Mouse (Mus musculus): ENCODE data around the gene 2310022A10Rik.

Gene 2310022A10Rik

DNA sequence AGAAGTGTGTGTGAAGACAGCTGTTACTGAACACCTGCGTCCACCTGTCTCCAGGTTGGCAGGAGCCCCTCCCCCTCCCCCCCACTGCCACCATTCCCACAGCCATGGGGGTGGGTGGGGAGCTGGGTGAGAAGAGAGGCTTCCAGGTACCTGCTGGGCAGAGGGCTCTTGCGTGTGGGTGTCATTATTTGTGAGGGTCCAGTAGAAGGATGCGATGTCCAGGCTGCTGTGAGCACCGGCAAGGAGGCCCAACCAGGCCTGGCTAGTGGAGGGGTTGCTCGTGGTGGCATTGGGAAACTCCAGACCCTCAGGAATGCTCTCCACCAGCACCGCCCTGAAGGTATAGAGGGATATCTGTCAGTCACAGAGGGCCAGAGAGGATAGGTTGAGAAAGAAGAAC lies 12.1 kb upstream of the 2310022A10Rik start:
- no peak for DNase-seq (ENCODE audit: low spot score in 2 of 2)

DNA sequence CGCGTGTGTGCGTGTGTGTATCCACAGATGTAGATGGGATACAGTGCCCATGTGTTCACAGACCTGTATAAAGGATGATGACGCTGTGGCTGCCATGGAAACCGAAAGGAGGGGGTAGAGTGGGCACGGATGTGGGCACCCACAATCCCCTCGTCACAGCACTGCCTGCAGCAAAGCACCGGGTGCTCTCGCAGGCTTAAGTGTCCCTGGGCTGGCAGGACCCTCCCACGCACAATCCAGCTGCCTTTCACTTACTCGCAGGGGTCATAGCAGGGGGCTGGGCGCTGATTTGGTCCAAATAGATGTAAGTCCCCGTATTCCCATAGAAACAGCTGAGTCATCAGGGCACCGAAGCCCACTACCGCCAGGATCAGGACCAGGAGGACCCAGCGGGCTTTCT lies 11.6 kb upstream of the 2310022A10Rik start:
- DNase-seq (ENCODE audit: low spot score in 2 of 2) = peak; percentile 76 to 88

DNA sequence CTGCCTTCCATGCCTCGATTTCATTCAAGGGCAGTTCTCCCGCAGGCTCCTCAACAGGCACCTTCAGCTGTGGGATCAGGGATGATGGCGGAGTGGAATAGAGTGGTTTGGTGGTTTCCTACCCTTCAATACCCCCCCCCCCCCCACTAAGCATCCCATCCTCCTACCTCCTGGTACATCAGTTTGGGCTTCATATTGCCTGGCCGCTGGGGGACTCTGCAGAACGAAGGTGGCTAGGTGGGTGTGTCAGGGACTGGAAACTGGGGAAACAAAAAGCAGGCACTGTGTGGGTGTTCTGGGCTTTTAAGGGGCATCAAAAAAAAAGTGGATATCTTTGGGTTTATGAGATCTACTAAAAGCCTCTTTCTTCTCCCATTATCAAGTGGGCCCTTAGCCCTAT lies 11.1 kb upstream of the 2310022A10Rik start:
- DNase-seq (ENCODE audit: low spot score in 2 of 2) = no peak

DNA sequence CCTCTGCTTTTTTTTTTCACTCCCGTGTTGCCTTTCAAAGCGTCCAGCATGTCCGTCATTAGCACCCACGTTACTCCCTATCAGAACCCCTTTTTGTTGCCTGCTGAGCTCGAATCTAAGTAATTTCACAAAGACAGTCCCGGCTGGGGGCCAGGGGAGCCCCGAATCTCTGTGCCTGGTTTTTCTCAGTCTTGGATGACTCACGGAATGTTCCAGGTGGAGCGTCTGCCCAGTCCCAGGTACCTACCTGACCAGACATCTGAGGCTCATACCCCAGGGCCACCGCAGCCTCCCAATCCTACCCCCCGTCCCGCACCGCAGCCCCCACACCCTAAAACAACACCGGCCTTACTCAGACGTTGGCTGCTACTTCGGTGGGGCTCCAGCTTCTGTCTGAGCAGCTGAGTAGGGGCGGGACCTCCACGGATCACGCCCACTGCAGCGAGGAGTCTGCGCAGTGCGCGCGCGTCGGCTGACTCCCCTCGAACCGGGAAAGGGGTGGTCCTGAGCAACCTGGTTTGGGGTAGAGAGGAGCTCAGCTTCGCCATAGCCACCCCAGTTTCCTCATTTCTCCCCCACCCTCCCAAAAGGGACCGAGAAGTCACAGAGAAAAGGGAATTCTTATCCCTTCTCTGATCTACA lies 10.5 kb upstream of the 2310022A10Rik start:
- DNase-seq (ENCODE audit: low spot score in 2 of 2) = peak; percentile 88 to 89

DNA sequence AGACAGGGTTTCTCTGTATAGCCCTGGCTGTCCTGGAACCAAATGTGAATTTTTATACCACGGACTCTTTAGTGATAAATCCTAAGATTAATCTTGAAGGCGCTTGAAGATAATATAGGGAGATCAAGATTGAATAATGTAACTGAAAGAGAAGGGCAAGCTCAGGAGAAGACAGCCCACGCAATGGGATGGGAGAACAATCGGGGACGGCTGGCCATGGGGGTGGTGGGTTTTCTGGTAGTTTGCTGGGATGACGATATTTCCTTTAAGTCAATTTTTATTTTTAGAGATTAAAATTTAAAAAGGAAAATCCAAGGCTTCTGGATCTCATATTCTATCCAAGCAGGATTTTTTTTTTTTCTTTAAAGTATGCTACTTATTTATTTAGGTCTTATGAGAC lies 10.0 kb upstream of the 2310022A10Rik start:
- DNase-seq (ENCODE audit: low spot score in 2 of 2) = no peak

DNA sequence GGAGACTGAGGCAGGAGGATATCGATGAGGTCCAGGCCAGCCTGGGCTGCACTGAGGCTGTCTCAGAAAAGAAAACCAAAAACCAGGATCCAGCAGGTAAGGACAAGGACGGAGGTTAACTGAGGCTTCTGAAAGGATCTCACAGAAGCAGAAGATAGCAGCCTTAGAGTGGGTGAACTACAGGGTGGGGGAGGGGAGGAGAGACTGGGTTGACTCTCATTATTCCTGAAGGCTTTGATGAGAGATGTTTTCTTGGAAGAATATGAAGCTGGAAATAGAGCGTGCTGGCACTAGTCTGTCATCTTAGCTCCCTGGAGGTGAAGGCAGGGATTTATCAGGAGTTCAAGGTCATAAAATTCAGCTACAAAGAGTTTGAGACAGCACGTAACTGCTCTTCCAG lies 9.2 kb upstream of the 2310022A10Rik start:
- no peak for DNase-seq (ENCODE audit: low spot score in 2 of 2)

DNA sequence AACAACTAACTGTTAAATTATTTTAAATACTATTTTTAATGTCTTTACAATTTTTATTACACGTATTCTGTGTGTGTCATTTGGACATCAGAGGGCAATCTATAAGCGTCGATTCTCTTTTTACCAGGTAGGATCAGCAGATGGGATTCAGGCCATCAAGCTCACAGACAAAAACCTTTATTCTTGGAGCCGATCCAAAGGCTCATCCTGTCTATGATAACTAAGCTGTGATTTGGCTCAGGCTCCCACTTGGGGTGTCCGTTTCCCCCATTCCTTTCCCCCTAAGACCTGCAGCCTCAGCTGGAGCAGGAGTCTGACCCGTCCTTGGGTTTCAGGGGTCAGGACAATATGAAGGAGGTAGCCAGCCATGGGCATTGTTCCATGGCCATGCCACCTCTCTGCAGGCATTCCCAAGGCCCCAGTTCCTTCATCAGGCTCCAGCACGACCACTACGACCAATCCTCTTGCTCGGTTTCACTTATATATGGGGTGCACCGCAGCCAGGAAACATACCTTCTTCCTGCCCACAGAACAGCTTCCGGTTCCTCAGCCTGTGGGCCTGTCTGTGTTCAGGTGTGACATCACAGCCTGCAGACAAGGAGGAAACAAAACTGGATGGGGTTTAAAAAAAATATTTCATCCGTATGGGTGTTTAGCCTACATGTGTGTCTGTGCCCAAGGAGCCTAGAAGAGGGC lies 8.2 kb upstream of the 2310022A10Rik start:
- DNase-seq (ENCODE audit: low spot score in 2 of 2) = no peak

DNA sequence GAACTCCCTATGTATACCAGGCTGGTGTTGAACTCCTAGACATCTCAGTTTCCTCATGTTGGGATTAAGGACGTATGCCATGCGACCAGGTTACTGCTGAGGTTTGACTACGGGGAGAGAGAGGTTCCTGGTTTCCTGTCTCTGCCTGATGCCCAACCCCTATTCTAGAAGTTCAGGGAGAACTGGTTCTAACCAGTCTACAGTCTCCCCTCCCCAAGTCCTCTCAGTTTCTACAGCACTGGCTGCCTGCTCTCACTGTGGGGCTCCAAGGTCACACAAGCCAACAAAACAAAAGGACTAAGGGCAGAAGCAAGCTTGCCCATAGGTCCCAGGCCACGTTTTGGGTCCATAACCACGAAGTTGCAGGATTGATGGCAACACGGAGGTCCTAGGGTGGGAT lies 3.4 kb upstream of the 2310022A10Rik start:
- DNase-seq (ENCODE audit: low spot score in 2 of 2) = no peak

DNA sequence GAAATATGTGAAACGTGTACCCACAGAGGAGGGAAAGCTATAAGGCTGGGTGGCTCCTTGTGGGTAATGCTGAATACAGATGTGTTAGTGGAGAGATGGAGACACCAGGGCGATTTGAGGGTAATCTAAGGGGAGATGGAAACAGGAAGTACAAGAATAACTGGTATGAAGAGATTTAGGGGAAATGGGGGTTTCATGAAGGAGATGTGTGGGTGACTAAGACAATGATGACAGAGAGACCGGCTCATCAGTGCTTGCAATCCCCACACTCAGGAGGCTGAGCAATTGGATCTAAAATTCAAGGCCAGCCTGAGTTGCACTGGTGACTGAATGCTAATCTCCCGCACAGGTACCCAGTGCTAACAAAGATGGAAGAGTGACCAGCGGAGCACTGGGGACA lies 963 bp upstream of the 2310022A10Rik start:
- no peak for DNase-seq (ENCODE audit: low spot score in 2 of 2)

DNA sequence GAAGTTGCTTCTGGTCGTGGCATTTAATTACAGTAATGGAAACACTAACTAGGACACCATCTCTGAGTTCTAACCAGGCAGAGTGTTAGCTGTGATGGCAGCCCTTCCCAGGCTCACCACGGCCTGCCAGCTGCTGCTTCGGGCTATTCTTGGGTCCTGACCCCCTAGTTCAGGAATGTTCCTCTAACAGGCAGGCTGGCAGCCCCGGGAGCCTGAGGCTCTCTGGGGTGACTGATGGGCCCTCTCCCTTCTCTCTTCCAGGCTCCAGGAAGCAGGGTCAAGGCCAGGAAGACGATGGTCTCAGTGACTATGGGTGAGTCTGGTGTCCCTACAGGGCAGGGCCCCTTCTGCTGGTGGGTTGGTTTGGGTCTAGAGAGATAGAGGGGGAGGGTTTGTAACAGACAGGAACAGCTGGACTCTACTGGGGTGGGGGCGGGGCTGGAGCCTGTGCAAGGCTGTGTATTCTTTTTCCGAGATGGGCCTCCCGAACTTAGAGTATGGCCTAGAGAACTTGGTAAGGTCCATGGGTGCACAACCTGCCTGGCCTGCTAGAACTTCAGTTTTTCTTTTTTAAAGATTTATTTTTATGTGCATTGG lies 7.4 kb downstream of the 2310022A10Rik start:
- no peak for DNase-seq (ENCODE audit: low spot score in 2 of 2)

DNA sequence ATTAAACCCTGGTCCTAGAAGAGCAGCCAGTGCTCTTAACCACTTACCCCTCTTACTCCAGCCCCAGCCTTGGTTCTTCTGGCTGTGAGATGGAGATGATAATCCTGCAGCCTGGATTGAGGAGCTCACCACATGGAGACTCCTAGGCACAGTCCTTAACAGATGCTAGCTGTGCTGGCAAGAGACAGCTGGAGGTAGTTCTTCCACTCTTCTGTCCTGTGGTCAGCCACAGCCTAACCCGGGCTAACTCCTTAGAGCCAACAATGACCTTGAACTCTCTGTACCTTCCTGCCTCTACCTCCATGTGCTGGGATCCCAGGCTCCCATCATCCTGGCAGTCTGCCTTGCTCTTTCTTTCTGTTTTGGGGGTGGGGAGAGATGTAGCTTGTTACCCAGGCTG lies 7.9 kb downstream of the 2310022A10Rik start:
- DNase-seq (ENCODE audit: low spot score in 2 of 2) = no peak

DNA sequence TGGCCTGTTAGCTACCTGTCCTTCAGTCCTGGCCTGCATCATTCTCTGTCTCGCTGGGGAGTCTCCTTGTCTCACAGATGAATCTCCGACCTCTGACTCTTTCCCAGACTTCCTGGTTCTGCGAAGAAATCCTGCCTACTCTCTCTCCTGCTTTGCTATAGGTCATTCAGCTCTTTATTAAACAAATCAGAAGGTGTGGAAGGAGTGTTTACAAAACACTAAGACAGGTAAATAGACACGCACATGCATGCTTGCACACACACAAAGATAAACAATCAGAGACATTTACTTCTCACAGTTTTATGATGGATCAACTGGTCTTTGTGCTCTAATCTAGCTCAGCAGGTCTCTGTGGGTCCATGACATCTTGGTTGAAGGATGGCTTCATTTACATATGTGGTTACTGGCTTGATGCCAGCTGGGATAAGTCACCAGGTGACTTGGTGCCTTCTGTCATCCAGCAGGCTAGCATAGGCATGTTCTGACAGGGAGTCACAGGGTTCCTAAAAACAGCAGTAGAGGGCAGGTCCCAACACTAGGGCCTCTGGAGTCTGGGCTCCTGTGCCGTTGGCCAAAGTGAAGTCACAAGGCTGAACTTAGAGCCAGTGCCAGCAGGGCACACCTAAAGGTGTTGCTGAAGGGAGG lies 16.7 kb downstream of the 2310022A10Rik start:
- DNase-seq (ENCODE audit: low spot score in 2 of 2) = no peak

DNA sequence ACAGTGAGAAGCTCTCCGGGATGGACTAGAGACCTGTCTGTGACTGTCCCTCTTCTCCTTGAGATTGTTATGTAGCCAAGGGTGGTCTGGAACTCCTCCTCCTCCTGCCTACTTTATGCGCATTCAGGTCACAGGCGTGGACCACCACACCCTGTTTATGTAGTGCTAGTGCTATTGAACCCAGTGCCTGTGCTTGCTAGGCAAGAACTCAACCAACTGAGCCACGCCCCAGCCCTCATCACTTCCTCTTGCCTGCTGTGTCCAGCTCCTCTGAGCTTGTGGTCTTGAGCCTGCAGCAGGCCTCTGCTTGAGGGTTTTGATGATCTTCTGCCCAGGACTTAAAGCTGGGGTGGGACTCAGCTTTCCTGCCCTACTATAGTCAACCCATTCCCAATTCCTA lies 19.1 kb downstream of the 2310022A10Rik start:
- no peak for DNase-seq (ENCODE audit: low spot score in 2 of 2)

DNA sequence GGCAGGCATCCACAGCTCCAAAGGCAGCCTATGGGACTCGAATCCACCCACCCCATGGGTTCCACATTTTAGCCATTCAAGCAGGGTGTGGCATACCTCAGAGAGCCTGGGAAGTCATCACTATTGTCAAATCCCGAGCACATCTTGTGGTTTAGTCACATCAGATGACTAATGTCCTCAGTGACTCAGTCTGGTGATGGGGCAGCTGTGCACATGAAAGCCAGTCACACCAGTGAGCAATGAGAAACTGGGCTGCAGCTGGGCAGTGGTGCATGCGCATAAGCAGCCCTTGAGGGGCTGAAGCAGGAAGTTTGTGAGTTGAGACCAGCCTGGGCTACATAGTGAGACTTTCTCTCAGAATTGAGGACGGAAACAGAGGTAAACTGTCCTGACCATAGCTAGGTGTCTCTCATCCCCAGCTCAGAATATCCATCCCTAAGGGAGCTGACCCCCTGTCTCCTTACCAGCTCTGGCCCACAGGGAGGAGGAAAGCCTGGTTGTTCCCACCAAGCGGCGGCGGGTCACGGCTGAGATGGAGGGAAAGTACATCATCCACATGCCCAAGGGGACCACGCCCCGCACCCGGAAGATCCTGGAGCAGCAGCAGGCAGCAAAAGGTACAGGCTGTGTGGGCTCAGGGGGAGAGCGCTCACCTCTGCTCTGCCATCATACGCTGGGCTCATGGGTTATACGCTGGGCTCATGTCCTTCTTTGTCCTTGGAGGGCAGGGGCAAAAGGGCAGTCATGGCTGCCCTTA lies 21.3 kb downstream of the 2310022A10Rik start:
- DNase-seq (ENCODE audit: low spot score in 2 of 2) = no peak

DNA sequence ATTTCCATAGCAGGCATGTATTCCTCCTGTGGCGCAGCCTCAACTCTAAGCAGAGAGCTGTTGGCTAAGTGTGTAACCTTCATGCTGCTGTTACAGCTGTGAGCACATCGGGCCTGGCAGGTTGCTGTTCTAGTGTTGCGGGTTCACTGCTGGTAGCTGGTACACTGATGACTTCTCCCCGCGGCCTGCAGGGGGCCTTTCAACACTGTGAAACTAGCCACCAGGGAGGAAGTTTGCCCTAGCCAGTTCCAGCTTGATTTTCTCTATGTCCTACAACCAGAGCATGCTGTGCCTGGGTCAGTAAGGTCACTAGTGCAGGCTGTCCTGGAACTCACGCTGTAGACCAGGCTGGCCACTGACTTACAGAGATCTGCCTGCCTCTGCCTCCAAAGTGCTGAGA lies 23.9 kb downstream of the 2310022A10Rik start:
- DNase-seq (ENCODE audit: low spot score in 2 of 2) = no peak

DNA sequence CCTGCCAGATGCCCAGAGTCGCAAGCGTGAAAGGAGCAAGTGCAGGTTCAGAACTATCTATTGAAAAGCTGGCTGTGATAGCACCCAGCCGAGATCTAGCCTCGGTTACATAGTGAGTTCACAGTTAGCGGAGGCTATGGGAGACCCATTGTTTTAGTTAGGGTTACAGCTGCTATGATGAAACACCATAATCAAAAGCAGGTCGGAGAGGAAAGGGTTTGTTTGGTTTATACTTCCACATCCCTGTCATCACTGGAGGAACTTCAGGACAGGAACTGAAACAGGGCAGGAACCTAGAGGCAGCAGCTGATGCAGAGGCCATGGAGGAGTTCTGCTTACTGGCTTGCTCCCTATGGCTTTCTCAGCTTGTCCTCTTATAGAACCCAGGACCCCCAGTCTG lies 24.6 kb downstream of the 2310022A10Rik start:
- no peak for DNase-seq (ENCODE audit: low spot score in 2 of 2)

DNA sequence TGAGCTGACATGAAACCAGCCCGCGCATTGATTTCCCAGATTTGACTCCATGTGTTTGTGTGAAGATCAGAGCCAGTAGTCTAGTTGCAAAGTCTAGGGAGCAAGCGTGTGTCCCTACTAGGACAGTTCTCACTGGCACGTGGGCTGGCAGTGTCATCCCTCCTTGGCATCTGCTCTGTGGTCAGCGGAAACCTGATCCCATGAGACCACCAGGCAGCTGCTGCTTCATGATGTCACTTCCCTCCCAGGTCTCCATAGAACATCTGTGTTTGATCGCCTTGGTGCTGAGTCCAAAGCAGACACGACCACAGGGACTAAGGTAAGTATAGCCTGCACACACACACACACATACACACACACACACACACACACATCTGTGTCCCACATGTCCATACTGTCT lies 25.4 kb downstream of the 2310022A10Rik start:
- DNase-seq (ENCODE audit: low spot score in 2 of 2) = no peak

DNA sequence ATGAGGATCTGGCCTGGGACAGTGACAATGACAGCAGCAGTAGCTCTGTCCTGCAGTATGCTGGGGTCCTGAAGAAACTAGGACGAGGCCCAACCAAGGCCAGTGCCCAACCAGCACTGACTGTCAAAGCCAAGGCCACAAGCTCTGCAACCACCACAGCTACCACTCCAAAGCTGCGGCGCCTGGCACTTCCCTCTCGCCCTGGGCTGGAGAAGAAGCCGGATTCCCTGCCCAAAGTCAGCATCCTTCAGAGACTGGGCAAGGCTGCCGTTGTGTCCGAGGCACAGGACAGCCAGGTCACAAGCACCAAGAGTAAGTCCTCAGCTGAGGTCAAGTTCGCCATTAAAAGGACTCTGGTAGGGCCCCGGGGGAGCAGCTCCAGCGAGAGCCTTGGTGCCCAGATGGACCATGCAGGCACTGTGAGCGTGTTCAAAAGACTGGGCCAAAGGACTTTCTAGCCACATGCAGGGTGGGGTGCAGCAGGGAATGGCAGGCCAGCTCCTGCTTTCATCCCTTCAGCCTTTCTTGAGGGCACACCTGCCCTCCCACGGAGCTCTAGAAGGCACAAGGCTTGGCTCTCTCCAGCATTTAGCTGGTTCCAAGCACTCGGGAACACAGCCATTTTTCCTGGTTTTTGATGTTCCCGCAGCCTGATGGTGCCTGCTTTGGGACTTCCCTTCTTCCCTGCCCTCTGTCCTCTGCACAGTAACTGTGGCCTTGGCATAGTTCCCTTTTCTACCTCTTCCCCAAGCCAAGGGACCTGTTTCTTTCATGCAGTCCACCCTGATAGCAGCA lies 27.5 kb downstream of the 2310022A10Rik start:
- no peak for DNase-seq (ENCODE audit: low spot score in 2 of 2)

DNA sequence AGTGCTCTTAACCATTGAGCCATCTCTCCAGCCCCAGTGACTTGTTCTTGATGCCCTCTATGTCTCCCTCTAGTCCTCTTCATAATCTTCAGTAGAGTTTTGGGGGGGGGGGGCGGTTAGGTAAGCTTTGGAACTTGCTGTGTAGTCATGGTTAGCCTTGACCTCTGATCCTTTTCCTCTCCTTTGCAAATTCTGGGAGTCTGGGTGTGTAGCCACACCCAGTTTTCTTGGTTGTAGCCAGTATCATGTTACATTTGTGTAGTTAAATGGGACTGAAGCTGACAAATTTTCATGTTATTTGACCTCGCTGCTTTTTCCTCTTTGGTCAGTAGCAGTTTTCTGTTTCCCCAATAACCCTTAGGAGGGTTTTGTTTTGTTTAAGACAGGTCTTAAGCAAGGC lies 33.8 kb downstream of the 2310022A10Rik start:
- no peak for DNase-seq (ENCODE audit: low spot score in 2 of 2)

DNA sequence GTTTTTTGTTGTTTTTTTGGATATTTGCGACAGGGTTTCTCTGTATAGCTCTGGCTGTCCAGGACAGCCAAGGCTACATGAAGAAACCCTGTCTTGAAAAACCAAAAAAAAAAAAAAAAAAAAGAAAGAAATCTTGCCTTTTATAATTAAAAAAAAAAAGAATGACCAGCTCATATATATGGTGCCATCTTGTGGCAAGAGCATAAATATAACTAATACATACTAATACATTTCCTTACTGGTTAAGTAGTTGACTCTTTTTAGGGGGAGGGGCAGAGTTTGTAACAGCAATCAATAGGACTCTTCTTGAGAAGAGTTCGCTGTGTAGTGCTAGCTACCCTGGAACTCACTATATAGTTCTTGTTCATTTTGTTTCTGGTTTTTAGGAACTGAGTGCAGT lies 34.7 kb downstream of the 2310022A10Rik start:
- DNase-seq (ENCODE audit: low spot score in 2 of 2) = no peak

DNA sequence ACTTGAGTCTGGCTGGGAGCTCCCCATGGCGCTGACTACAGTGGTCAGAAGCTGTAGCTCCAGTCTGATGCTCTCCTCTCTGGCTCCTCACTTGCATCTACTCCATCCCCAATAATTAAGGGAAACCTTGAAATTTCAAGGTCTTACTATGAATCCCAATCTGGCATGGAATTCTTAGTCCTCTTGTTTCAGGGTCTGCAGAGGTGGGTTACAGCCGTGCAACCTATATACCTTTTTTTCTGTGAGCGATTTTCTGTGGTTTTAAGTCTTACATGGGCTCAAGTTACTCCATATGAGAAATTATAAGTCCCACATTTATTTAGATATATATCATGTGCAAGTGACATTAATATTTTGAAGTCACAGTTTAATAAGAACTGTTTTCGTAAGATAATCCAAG lies 37.1 kb downstream of the 2310022A10Rik start:
- DNase-seq (ENCODE audit: low spot score in 2 of 2) = no peak

Measured in frontal cortex, postnatal 14 days (tissue).